Mouse (Mus musculus): ENCODE data around the gene Ihh.
A peak's percentile ranks its signal among the peaks of the same experiment; 100 is the strongest.

The Ihh gene

GRCm38 (mm10) chr1:74951556-74952210, at the start of gene Ihh:
Ihh (minus strand) TSS chr1:74951672.
- DNase-seq (ENCODE audit: low spot score in 2 of 2) = no peak

- DNase-seq (ENCODE audit: low spot score in 2 of 2) = no peak
Observed at GRCm38 (mm10) chr1:75001183-75001582, 49.7 kb upstream of the Ihh start.

- no peak for DNase-seq (ENCODE audit: low spot score in 2 of 2)
Observed at GRCm38 (mm10) chr1:75000496-75000895, 49.0 kb upstream of the Ihh start.

- DNase-seq (ENCODE audit: low spot score in 2 of 2) = no peak
Observed at GRCm38 (mm10) chr1:74999173-74999572, 47.7 kb upstream of the Ihh start.

- DNase-seq (ENCODE audit: low spot score in 2 of 2) = no peak
Observed at GRCm38 (mm10) chr1:74997231-74997630, 45.8 kb upstream of the Ihh start.

- no peak for DNase-seq (ENCODE audit: low spot score in 2 of 2)
Observed at GRCm38 (mm10) chr1:74977001-74977400, 25.5 kb upstream of the Ihh start.

GRCm38 (mm10) chr1:74975936-74976335, 24.5 kb upstream of the Ihh start:
- DNase-seq (ENCODE audit: low spot score in 2 of 2) = no peak

GRCm38 (mm10) chr1:74973590-74973989, 22.1 kb upstream of the Ihh start:
- DNase-seq (ENCODE audit: low spot score in 2 of 2) = no peak

GRCm38 (mm10) chr1:74971353-74972050, 20.0 kb upstream of the Ihh start:
- no peak for DNase-seq (ENCODE audit: low spot score in 2 of 2)

- DNase-seq (ENCODE audit: low spot score in 2 of 2) = no peak
Observed at GRCm38 (mm10) chr1:74967962-74968580, 16.6 kb upstream of the Ihh start.

GRCm38 (mm10) chr1:74964494-74965215, 13.2 kb upstream of the Ihh start:
- peak; percentile 19 to 28 for DNase-seq (ENCODE audit: low spot score in 2 of 2)

GRCm38 (mm10) chr1:74962853-74963227, 11.4 kb upstream of the Ihh start:
- no peak for DNase-seq (ENCODE audit: low spot score in 2 of 2)

- DNase-seq (ENCODE audit: low spot score in 2 of 2) = no peak
Observed at GRCm38 (mm10) chr1:74962126-74962852, 10.8 kb upstream of the Ihh start.

GRCm38 (mm10) chr1:74961722-74962121, 10.2 kb upstream of the Ihh start:
- DNase-seq (ENCODE audit: low spot score in 2 of 2) = no peak

GRCm38 (mm10) chr1:74960059-74960458, 8.6 kb upstream of the Ihh start:
- no peak for DNase-seq (ENCODE audit: low spot score in 2 of 2)

GRCm38 (mm10) chr1:74950576-74951490, 639 bp downstream of the Ihh start:
- DNase-seq (ENCODE audit: low spot score in 2 of 2) = no peak

- DNase-seq (ENCODE audit: low spot score in 2 of 2) = no peak
Observed at GRCm38 (mm10) chr1:74950066-74950465, 1.4 kb downstream of the Ihh start.

GRCm38 (mm10) chr1:74949666-74950050, 1.8 kb downstream of the Ihh start:
- no peak for DNase-seq (ENCODE audit: low spot score in 2 of 2)

GRCm38 (mm10) chr1:74948784-74949665, 2.4 kb downstream of the Ihh start:
- peak in 1 of 2 experiments; percentile 28 for DNase-seq (ENCODE audit: low spot score in 2 of 2)

Data from right cerebral cortex, postnatal 36 days (tissue).